19 mouse cellular contexts compared by ENCODE assay signal in genomic region chr1:90210346-90210745, GRCm38 (mm10). TPM values are rescaled to one million over a fixed set of nuclear protein-coding genes. Genes with fewer than 3 reads are reported as not detected.
A peak's percentile ranks its signal among the peaks of the same experiment; 100 is the strongest.
DNase-seq lines count a peak whose midpoint lies in the region; ATAC-seq lines count a peak whose summit lies in the region.
"Had no signal": no experiment of that assay in that cellular context is flagged by ENCODE, and none has a peak within 500 bp of the region (broad histone marks: within the 10 kb centered on the region; RNA-seq: fewer than 3 reads in every experiment).

No protein-coding gene starts in this region.

- 80% methylated on average over 6 of the region's 6 CpGs for WGBS in hindbrain, embryonic 13.5 days
- 77% methylated on average over 6 of the region's 6 CpGs for WGBS in hindbrain, embryonic 16.5 days

- no peak overlapping the region for H3K4me3 ChIP-seq in hindbrain, embryonic 13.5 days
- no peak overlapping the region for H3K4me3 ChIP-seq in hindbrain, embryonic 16.5 days (ENCODE audit: low read length)
- H3K4me3 ChIP-seq: hindbrain, embryonic 15.5 days; limb, embryonic 10.5 days; liver, embryonic 12.5 days; lung, embryonic 15.5 days had no signal

- no peaks in the 10 kb centered on the region for H3K27me3 ChIP-seq in hindbrain, embryonic 13.5 days
- no peaks in the 10 kb centered on the region for H3K27me3 ChIP-seq in hindbrain, embryonic 16.5 days (replicated peaks; ENCODE audit: control insufficient read depth, insufficient read depth, low read length)
- H3K27me3 ChIP-seq: hindbrain, embryonic 15.5 days had no signal

- peaks cover 69% of the 10 kb centered on the region for H3K4me1 ChIP-seq in hindbrain, embryonic 13.5 days (replicated peaks)
- peaks cover 28% of the 10 kb centered on the region for H3K4me1 ChIP-seq in hindbrain, embryonic 16.5 days (ENCODE audit: control insufficient read depth, insufficient read depth, low read depth, low read length)
- H3K4me1 ChIP-seq: liver, embryonic 12.5 days had no signal

- H3K4me2 ChIP-seq in hindbrain, embryonic 13.5 days = no peak overlapping the region
- H3K4me2 ChIP-seq in hindbrain, embryonic 16.5 days (ENCODE audit: low read length) = no peak overlapping the region
- H3K4me2 ChIP-seq: hindbrain, embryonic 15.5 days; liver, embryonic 12.5 days; lung, embryonic 15.5 days had no signal

- peaks cover 15% of the 10 kb centered on the region for H3K36me3 ChIP-seq in hindbrain, embryonic 13.5 days
- H3K36me3 ChIP-seq in hindbrain, embryonic 16.5 days (ENCODE audit: control insufficient read depth, insufficient read depth, low read length) = no peaks in the 10 kb centered on the region
- H3K36me3 ChIP-seq: hindbrain, embryonic 15.5 days; lung, embryonic 15.5 days had no signal

- H3K9me3 ChIP-seq in hindbrain, embryonic 13.5 days = no peaks in the 10 kb centered on the region
- H3K9me3 ChIP-seq in hindbrain, embryonic 16.5 days (ENCODE audit: control insufficient read depth, low read length) = no peaks in the 10 kb centered on the region
- H3K9me3 ChIP-seq: hindbrain, embryonic 15.5 days; limb, embryonic 10.5 days; liver, embryonic 12.5 days; lung, embryonic 15.5 days had no signal

- 0 out of 2 replicates have a peak overlapping the region, but pooled peaks have one; percentile 23 for H3K27ac ChIP-seq in hindbrain, embryonic 13.5 days
- H3K27ac ChIP-seq in hindbrain, embryonic 16.5 days (ENCODE audit: low read depth, low read length) = no peak overlapping the region
- H3K27ac ChIP-seq: hindbrain, embryonic 15.5 days; limb, embryonic 10.5 days; liver, embryonic 12.5 days; lung, embryonic 15.5 days had no signal

- no peak for ATAC-seq in hindbrain, embryonic 13.5 days (ENCODE audit: low FRiP score)
- ATAC-seq in hindbrain, embryonic 16.5 days = no peak
- ATAC-seq: CD4-positive, CD25-positive, alpha-beta regulatory T cell, adult 4 months; liver, embryonic 12.5 days had no signal

- peak; percentile 43 to 53 for DNase-seq in heart, adult 18-20 months
- DNase-seq in heart, adult 8-10 months (ENCODE audit: low spot score) = no peak
- peak; percentile 48 for DNase-seq in adrenal gland, postnatal 10 days
- peak; percentile 67 for DNase-seq in adrenal gland, postnatal 14 days
- DNase-seq in lung, postnatal 14 days = no peak
- DNase-seq: cerebellum, adult 11 months; gastrocnemius, postnatal 10 days had no signal

- no peak overlapping the region for H3K9ac ChIP-seq in hindbrain, embryonic 13.5 days
- H3K9ac ChIP-seq in hindbrain, embryonic 16.5 days (ENCODE audit: low read depth, low read length) = no peak overlapping the region
- H3K9ac ChIP-seq: hindbrain, embryonic 15.5 days; liver, embryonic 12.5 days; lung, embryonic 15.5 days had no signal

RNA-seq across cellular contexts. Expression of gene Ackr3, which starts 6.6 kb away (rescaled TPM):
- 10 to 100 TPM; 49.2 to 52.5 TPM for total RNA-seq in heart, adult 18-20 months (2021)
- total RNA-seq in heart, adult 8-10 months (2022) = 10 to 100 TPM; 46.3 to 71.9 (median 54.9) TPM
- polyA plus RNA-seq in hindbrain, embryonic 13.5 days (2015; fragmentation: Nextera tagmentation; extraction: Ambion mirVana) = 13.1 and 13.9 TPM in 2 replicates
- polyA plus RNA-seq in hindbrain, embryonic 16.5 days (2015; fragmentation: Nextera tagmentation; extraction: Ambion mirVana) = 10.8 and 11.5 TPM in 2 replicates
- 10 to 100 TPM; 26.3 to 60.8 TPM for total RNA-seq in adrenal gland, postnatal 10 days (2021)
- total RNA-seq in adrenal gland, postnatal 14 days (2021) = 66.0 and 91.4 TPM in 2 replicates
- total RNA-seq: megakaryocyte, adult 5-6 weeks; MEL; monocyte, adult 5-6 weeks had no signal
- polyA plus RNA-seq: CD4-positive, CD25-positive, alpha-beta regulatory T cell, adult 4 months had no signal

RNA-seq across cellular contexts. Expression of gene Iqca, which starts 57.1 kb away (rescaled TPM):
- under 1 TPM in 1 of 2 experiments, not detected in 1; 0.69 TPM for total RNA-seq in heart, adult 18-20 months (2021)
- total RNA-seq in heart, adult 8-10 months (2022) = not detected
- polyA plus RNA-seq in hindbrain, embryonic 13.5 days (2015; fragmentation: Nextera tagmentation; extraction: Ambion mirVana) = 0.78 and 1.6 TPM in 2 replicates
- 0.98 and 1.3 TPM in 2 replicates for polyA plus RNA-seq in hindbrain, embryonic 16.5 days (2015; fragmentation: Nextera tagmentation; extraction: Ambion mirVana)
- total RNA-seq in adrenal gland, postnatal 10 days (2021) = not detected
- not detected in 2 replicates for total RNA-seq in adrenal gland, postnatal 14 days (2021)
- total RNA-seq: gastrocnemius, postnatal 10 days; megakaryocyte, adult 5-6 weeks; MEL; monocyte, adult 5-6 weeks had no signal
- polyA plus RNA-seq: CD4-positive, CD25-positive, alpha-beta regulatory T cell, adult 4 months; limb, embryonic 10.5 days; small intestine, adult 2 months; stomach, embryonic 14.5 days had no signal

Comparison
In these comparisons a context has a peak if more than half of its experiments do, and no peak if none do; other contexts are left out.
1. DNase-seq: peak in heart, adult 18-20 months (2 of 2), adrenal gland, postnatal 10 days (single experiment) and adrenal gland, postnatal 14 days (single experiment); none in heart, adult 8-10 months (single experiment) and lung, postnatal 14 days (single experiment).